Mouse (Mus musculus) urinary bladder, adult 2 months (tissue): ENCODE data around the gene Asprv1. TPM values are rescaled to one million over a fixed set of nuclear protein-coding genes. Genes with fewer than 3 reads are reported as not detected.

Source experiments
- DNase-seq: peaks from one replicate; pipeline ENCODE4 v3.0.0; 2022; ENCODE audit warnings: low spot score
- polyA plus RNA-seq: library from polyadenylated mRNA; depleted of rRNA; stranded (reverse); fragments of >200 nt; gene quantifications from 2 replicates; pipeline ENCODE4 v1.2.3, GENCODE M21; 2012

Gene Asprv1
- polyA plus RNA-seq, 1 experiment = 0.39 TPM

DNA sequence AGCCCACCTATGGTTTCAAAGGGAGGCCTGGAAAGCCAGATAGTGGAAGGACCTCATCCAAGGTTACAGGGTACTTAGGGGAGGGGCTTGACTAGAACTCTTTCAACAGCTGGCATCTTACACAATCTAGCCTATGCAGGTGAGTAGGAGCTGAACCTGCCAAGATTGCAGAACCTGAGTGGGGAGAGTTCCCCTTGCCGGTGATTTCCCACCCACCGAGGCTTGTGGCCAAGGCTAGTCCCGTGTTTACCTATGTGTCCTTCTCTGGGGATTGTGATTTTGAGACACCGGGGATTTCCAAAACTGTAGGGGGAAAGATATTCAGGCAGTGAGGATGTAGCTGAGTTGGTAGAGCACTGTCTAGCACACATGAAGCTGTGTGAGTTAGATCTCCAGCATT, 12.7 kb upstream of the Asprv1 start:
- DNase-seq = no peak

DNA sequence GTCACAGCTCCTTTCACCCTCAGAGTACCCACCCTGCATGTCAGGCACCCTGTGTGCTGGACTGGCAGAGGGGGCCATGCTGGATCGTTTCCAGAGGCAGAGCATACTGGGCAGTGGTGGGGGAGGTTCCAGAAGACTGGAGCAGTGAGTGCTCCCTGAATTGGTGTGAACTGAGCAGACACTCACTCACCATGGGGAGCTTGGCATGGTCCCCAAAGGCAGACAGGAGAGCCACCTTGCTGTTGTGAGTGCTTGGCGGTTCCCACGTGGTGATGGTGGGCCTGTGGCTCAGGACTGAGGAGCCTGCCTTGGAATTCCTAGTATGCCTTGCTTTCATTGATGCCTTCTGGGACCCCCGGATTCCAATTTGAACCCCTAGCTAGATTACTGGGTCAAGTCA, 4.8 kb upstream of the Asprv1 start:
- no peak for DNase-seq

DNA sequence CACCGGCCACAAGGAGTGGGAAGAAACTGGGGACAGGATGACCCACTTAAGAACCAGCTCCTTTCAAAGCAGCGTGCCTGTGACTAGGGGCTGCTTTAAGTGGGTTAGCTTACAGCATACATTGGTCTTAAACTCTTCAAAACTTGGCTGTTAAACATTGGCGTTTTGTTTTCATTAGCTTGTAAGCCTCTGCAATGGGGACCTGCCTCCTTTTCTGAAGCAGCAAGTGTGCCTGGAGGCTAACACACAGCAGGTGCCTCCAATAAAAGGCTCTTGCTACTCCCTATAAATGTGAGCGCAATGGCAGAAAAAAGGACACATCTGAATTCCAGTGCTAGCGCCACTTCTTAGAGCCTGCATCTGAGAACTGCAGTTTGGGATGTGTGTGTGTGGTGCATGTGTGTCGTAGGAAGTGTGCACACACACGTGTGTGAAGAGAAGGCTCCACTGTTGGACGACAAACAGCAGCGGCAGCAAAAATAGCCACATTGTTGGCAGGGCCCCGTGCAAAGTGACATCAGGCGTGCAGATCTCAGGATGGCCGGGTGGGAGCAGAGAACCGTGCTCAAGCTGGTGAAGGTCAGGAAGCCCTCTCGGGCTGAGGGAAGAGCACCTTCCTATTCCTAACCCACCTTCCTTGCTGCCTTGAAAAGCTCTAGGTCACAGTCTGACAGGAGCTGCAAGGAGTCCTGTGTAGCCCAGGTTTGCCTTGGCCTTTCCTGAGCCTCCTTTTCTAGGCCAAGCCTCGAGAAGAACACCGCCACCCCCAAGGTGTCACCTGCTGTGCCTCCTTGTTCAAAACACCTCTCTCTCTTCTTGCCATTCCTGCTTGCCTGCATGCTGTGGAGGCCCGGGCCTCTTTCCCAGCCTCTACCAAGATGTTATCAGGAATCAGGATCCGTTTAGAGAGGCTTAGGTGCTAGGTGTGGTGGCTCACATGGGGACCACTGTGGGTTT, 3.6 kb upstream of the Asprv1 start:
- DNase-seq = no peak

DNA sequence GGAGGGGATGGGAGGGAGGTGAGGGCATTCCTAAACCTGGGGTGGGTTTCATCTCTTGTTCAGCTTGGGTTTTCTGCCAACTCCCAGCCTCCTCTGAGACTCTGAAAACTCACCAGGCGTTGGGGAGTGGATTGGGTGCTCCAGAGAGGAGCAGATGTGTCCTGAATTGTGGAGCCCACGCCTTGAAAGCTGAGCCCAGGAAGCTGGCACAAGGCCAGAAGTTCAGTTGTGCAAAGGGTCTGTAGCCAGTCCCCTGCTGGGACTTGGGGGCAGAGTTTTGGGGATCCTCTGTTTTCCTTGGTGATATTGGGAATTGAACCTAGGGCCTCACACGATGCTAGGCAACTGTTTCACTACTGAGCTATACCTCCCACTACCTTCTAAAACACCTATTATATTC, 2.2 kb downstream of the Asprv1 start:
- DNase-seq = no peak

DNA sequence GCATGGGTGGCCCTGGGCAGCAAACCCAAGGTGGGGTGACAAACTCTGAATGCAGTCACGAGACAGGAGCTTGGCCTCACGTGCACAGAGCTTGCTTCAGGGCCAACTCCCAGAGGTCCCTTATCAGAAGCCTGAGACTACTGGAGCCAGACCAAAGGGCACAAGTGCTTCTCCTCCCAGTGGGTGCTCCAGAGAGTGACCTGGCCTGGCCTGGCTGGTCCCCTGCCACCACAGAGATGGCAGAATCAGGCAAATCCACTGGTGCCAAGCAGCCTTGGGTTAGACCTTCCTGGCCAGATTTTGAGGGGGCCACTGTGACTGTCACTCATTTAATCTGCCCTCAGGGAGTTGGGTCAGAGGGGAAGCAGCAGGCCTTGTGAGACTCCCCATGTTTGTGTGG, 8.5 kb downstream of the Asprv1 start:
- no peak for DNase-seq

DNA sequence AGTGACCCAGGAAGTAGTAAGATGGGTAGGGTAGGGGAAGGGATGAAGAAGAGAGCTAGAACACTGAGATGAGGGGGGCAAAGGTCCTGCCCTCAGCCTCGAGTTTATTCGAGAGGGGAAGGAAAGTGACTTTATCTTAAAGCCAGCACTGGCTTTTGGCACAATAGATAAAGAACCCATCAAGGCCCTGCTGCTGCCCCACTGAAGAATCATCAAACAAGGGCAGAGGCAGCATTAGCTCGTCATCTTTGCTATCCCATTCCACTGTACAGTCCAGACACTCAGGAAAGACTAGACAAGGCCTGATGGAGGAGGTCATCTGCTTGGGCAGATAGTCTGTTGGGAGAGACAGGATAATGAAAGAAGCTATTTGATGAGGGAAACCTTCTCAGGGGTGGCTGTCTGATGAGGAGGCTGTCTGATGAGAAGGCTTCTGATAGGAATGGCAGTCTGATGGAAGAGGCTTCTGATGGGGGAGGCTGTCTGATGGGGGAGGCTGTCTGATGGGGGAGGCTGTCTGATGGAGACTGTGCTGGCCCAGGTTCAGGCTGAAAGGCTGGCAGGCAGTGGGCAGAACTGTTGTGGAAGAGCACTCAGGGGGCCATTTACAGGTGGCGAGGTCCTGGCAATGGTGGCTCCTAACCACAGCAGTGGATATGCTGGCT, 9.3 kb downstream of the Asprv1 start:
- DNase-seq = no peak

DNA sequence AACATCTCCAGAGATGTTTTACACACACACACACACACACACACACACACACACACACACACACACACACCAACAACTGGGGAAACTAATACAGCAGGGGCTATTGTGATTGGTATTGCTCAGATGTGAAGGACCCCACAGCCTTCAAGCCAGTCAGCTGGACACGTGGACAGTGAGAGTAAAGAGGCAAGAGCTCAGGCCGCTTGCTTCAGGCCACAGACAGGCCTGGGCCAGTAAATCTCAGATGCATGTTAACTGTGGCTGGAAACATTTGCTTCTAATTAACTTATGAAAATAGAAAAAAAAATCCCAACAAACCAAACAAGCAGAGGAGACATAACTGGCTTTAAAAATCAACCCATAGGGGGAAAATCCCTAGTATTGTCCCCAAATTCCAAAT, 9.9 kb downstream of the Asprv1 start:
- no peak for DNase-seq

DNA sequence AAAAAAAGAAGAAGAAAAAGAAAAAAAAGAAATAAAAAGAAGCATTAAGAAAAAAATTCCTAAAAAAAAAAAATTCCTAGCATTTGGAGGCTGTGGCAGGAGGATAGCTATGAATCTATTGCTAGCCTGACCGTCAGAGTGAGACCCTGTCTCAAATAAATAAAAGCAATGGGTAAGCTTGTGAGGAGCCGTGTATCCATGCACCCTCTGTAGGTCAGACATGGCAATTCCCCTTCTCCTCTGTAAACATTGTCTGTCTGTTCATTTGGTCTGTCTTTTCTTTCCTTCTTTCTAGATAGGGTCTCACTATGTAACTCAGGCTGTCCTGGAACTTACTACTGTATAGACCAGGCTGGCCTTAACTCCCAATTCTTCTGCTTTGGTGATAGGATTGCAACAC, 10.5 kb downstream of the Asprv1 start:
- no peak for DNase-seq

DNA sequence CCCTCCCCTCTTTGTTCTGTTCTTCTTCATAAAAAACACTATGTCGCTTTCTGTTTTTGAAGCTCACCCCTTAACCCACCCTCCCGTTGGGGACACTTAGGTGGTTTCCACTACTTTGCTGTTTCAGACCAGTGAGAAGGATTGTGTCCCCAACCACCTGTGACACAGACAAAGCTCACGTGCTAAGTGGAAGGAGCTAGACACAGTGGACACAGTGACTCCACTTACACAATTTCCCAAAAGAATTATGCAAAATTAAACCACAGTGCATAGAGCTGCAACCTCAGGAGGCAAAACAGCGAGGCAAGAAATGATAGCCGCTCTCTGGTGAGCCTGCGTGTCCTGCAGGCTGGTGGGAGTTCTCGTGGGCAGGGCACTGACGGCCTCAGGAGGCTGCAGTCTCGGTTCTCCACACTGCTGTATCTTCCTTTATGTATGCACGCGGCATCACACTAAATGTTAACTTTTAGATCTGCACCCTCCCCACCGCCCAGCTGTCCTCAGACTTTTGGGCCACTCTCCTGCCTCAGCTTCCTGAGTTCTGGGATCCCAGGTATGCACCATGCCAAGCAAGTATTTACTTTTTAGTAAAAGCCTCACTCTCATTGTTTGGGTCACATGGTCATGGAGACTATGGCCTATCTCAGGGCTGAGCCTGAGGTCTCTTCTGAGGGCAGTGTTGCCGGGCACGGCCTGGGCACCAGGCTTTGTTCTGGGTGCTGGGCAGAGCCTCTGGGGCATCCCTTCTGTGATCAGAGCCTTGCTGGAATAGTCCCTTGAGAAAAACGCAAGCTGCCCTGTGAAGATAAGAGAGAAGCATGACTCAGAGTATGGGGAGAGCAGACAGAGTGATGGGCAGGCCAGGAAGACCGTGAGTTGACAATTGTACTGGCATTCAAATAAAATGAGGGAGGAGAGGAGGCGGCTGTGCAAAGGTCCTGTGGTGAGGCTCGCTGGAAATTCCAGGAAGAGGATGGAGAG, 11.5 kb downstream of the Asprv1 start:
- no peak for DNase-seq

DNA sequence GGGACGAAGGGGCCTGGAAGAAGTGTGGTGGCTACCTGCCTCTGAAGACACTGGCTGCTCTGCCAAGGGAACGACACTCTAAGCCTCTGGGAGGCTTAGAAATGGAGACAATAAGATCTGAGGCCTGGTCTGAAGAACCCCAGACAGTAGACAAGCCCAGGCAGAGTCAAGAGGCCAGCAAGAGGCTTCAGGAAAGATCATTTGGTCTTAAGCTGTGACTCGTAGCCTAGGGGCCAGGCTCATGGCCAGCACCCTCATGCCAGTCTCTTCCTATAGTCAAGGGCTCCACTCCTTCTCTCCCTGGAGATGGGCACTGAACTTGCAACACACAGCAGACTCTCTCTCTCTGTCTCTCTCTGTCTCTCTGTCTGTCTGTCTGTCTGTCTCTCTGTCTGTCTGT, 12.2 kb downstream of the Asprv1 start:
- no peak for DNase-seq

DNA sequence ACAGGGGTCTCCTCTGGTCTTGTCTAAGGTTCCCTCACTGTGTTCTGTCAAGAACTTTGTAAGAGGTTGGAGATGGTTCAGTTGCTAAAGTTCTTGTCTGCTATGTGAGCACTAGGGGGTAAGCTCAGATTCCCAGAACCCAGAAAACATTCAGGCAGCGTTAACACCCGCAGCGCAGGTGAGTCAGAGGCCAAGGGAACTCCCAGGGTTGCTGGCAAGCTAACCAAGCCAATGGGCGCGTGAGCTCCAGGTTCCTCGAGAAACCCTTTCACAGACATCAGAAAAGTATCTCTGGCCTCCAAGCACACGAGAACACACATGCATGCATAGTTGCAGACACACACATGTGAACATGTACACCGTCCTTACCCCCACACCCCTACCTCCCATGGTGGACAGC, 12.8 kb downstream of the Asprv1 start:
- DNase-seq = no peak

DNA sequence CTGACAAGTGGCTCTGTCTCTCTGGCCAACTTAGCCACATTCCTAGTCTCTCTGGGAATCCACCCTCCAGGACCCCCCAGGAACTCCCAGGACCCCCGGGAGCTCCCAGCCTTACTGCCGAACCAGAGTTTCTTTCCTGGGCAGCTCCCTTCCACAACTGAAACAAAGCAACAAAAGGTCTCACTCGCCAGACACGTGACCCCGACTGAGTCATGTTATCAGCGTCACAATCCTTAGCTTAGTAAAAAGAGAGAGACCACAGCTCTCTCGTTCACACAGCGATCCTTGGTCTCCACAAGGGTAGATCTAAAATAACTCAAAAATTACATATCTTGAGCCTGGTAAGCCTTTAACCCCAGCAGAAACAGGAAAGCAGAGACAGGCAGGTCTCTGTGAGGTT, 13.8 kb downstream of the Asprv1 start:
- DNase-seq = no peak

DNA sequence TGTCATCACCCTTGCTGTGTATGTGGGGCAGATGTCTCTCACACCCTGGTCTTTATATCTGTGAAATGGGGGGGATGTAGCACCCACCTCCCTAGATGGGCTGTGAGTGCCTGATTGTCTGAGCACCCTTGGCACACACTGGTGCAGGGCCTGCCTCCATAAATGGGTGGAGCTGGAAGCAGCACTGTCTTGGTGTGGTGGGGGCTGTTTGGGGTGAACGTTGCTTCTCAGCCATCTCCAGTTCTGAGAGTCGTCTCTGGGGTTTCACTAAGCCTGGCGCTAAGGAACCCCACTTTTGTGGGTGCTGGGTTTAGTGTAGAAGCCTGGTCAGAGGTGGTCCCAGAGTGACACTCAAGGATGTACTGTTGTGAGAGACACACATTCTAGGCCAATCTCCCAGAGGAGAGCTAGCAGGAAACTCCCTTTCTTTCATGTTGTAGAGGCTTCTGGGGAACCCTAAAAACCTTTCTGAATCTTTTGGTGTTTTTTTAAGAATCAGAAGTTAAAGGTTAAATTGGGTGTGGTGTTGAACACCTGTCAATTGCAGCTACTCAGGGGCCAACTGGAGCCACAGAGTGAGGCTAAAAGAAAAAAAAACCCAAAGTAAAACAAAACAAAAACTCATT, 16.9 kb downstream of the Asprv1 start:
- DNase-seq = no peak

DNA sequence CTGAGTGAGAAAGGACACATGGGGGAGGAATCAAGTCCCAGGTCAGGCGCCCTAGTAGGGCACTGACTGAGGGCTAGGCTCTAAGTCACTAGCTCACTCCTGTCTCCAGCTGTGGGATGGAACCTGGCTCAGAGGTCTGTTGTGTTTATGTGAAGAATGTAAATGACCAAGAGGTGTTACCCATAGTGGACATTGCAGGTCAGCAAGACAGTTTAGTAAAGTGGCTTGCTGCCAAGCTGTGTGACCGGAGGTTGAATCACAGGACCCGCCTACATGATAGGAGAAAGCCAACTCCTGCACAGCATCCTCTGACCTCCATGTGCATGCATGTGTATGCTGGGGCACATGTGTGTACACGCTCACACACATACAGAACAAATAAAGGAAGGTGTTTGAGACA, 17.6 kb downstream of the Asprv1 start:
- DNase-seq = no peak

DNA sequence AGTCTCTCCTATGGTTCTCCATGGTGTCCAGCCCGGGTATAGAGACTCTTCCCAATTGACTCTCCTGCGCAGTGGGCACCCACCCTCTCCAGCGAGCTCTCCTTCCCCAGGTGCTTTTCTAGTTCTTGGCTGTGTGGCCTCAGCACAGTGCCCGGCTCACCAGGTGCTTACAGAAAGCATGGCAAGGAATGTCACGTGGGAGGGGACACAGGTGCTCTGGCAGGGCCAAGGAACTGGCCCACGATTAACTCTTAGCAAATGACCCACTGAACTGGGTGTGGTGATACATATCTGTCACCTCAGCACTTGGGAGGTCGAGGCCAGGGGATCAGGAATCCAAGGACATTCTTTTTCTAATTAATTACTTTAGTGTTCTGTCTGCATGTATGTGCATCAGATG, 18.2 kb downstream of the Asprv1 start:
- DNase-seq = no peak

DNA sequence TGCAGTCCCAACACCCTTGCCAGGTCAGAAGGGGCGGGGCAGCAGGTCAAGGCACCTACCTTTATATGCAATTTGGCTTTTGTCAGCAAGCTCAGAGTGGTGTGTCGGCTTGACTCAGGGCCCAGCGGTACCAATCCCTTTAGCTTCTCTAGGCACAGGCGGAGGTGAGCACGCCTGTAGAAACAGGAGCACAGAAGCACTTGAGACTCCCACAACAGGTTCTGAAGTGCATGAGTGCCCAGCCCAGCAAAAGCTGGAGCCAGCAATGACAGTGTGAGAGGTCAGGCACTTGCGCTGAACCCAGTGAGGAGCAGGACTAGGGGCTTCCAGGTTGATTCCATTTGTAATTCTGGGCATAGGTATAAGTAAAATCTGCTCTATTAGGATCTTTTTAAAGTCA, 25.1 kb downstream of the Asprv1 start:
- no peak for DNase-seq

DNA sequence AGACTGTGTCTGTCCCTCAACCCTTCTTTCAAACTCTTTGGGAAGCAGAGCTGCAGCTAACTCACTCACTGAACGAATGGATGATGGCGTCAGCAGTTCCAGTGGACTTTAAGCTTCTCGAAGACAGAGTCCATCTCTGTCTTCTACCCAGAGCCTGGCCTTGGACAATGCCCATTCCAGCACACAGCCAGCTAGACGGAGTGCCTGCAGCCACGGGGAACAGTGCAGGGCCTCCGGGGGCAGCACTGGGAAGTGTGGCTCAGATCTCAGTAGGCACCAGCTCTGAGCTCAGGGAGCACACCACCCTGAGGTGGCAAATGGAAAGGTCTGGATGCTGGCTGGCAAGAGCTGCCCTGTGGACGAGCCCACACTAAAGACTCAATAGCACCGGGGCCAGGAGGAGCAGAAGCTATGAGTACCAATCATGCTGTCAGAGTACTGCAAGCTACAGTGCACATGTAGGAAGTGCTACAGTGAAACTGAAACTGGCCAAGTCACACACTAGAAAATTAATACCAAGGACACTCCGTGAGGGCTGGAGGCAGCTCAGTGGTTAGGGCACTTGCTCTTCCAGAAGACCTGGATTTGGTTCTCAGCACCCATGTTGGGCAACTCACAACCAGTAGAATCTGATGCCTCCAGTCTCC, 26.4 kb downstream of the Asprv1 start:
- DNase-seq = no peak

DNA sequence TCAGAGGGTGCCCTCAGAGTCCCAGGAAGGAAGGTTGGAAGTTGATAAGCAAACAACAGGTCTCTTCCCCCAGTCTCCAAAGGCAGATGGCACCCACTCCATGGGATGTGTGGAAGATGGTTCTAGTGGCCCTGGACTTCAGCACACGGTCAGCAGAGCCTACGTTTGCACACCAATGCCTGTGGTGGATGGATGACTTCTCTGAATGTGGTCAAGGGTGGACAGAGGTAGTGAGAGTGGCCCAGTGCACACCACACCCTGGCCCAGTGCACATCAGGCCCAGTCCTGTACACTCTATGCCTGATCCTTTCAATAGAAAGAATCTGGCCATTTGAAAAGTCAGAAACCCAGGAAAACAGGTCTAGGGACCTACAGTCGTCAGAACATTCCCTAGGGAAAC, 30.5 kb downstream of the Asprv1 start:
- no peak for DNase-seq

DNA sequence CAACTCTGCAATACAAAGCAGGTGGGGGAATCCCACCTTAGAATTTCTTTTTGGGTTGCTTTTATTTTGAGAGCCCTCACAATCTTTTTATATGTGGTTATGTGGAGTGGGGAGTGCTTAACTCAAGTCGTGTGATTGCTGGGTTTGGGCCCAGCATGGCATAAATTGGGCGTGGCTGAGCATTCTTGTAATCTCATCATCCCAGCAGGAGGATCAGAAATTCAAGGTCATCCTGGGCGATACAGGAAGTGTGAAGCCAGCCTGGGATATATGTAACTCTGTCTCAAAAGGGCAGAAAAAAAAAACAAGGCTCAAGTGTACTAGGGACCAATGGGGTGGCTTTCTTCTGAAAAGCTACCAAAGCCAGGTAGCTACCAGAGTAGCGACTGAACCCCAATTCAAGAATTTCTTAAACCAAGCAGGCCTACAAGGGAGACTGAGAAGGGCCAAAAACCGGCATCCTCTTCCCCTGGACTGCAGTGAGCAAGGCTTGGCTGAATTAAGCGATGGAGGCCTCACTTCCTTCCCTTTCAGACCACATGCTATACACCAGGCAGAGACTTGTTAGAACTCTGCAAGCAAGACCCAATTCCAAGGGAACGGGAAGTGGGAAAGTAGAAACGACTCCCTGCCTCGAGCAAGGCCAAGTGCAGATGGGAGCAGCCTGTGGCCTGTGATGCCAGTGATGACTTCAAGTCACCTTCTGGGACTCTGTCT, 32.4 kb downstream of the Asprv1 start:
- DNase-seq = no peak

DNA sequence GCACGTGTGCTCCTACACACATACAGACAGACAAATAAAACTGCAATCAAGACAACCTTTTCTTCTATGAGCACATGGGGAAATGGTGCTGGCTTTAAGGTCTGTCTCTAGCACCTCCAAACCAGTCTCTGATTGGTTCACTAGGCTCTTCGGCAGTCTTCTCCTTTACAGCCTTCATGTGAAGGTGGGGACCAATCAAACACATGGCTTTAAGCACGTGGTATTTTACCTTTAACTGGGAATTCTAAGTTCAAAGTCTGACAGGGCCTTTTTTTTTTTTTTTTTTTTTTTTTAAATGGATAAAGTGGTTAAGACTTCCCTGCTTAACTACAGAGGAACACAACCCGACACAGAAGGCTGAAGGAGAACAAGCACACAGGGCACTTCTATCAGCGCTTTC, 37.1 kb downstream of the Asprv1 start:
- no peak for DNase-seq
